Mouse (Mus musculus): ENCODE data around the gene Akap6. TPM values are rescaled to one million over a fixed set of nuclear protein-coding genes. Genes with fewer than 3 reads are reported as not detected.

The Akap6 gene
- total and polyA plus RNA-seq, 3 experiments: not detected

- TF ChIP-seq USF1 (IDR thresholded peaks at IDR 0.05; ENCODE audit: low read depth, low read length): no peak
- no peak for TF ChIP-seq POLR2A (IDR thresholded peaks at IDR 0.05; ENCODE audit: control insufficient read depth in 1 of 2, insufficient read depth in 1 of 2, low read depth in 1 of 2, low read length in 2 of 2, poor library complexity in 1 of 2)
- no peak for TF ChIP-seq BHLHE40 (IDR thresholded peaks at IDR 0.05; ENCODE audit: borderline replicate concordance, low read depth, low read length)
- no peak for TF ChIP-seq POLR2AphosphoS2 (IDR thresholded peaks at IDR 0.05; ENCODE audit: low read length)
- no peak for TF ChIP-seq GATA1 (IDR thresholded peaks at IDR 0.05; ENCODE audit: low read depth, low read length)
- no peak for TF ChIP-seq KAT2A (conservative IDR thresholded peaks at IDR 0.05; ENCODE audit: low read depth, low read length)
- TF ChIP-seq ETS1 (IDR thresholded peaks at IDR 0.05; ENCODE audit: low read depth, low read length): no peak
- no peak for TF ChIP-seq CTCF (IDR thresholded peaks at IDR 0.05 in 2 of 3, conservative IDR thresholded peaks at IDR 0.05 in 1 of 3; ENCODE audit: control insufficient read depth in 1 of 3, insufficient read depth in 1 of 3, low read depth in 2 of 3, low read length in 3 of 3, poor library complexity in 1 of 3, severe bottlenecking in 1 of 3)
- no peak for TF ChIP-seq TCF12 (IDR thresholded peaks at IDR 0.05; ENCODE audit: low read depth, low read length)
- no peak for TF ChIP-seq SMC3 (IDR thresholded peaks at IDR 0.05; ENCODE audit: low read depth, low read length)
- TF ChIP-seq MAFK (IDR thresholded peaks at IDR 0.05; ENCODE audit: borderline replicate concordance, low read depth, low read length): no peak
- TF ChIP-seq POLR2AphosphoS5 (IDR thresholded peaks at IDR 0.05; ENCODE audit: borderline replicate concordance, low read depth, low read length): no peak
- no peak for TF ChIP-seq UBTF (IDR thresholded peaks at IDR 0.05; ENCODE audit: borderline replicate concordance, insufficient read depth, low read depth, low read length)
- TF ChIP-seq MEF2A (IDR thresholded peaks at IDR 0.05; ENCODE audit: extremely low read depth, insufficient replicate concordance, low read depth, low read length, poor library complexity, severe bottlenecking): no peak
- Histone ChIP-seq H3K79me2 (ENCODE audit: control insufficient read depth, insufficient read depth, low read length, poor library complexity) (no peaks in the 10 kb centered on the region), H3K4me3 (ENCODE audit: control insufficient read depth in 1 of 2, insufficient read depth in 1 of 2, low read depth in 2 of 2, low read length in 2 of 2) (no peak overlapping the region), H3K36me3 (ENCODE audit: control insufficient read depth in 1 of 2, insufficient read depth in 2 of 2, low read length in 2 of 2) (no peaks in the 10 kb centered on the region), H3K4me1 (ENCODE audit: control insufficient read depth in 1 of 2, insufficient read depth in 2 of 2, low read length in 2 of 2) (no peaks in the 10 kb centered on the region), H3K27me3 (ENCODE audit: control insufficient read depth in 1 of 2, insufficient read depth in 2 of 2, low read length in 2 of 2) (no peaks in the 10 kb centered on the region), H3K9me3 (replicated peaks; ENCODE audit: insufficient read depth, low read length) (no peaks in the 10 kb centered on the region), H3K27ac (ENCODE audit: control insufficient read depth, low read depth, low read length) (no peak overlapping the region), H3K9ac (ENCODE audit: control insufficient read depth, low read depth, low read length, poor library complexity, severe bottlenecking) (no peak overlapping the region)
- no peak for DNase-seq (ENCODE audit: low read depth, low spot score)
Observed at GRCm38 (mm10) chr12:53145516-53145915, 446.3 kb downstream of the Akap6 start.

- Histone ChIP-seq H3K79me2 (ENCODE audit: control insufficient read depth, insufficient read depth, low read length, poor library complexity) (no peaks in the 10 kb centered on the region), H3K27me3 (ENCODE audit: control insufficient read depth in 1 of 2, insufficient read depth in 2 of 2, low read length in 2 of 2) (no peaks in the 10 kb centered on the region), H3K9me3 (replicated peaks; ENCODE audit: insufficient read depth, low read length) (no peaks in the 10 kb centered on the region), H3K27ac (ENCODE audit: control insufficient read depth, low read depth, low read length) (no peak overlapping the region), H3K36me3 (ENCODE audit: control insufficient read depth in 1 of 2, insufficient read depth in 2 of 2, low read length in 2 of 2) (no peaks in the 10 kb centered on the region), H3K9ac (ENCODE audit: control insufficient read depth, low read depth, low read length, poor library complexity, severe bottlenecking) (no peak overlapping the region), H3K4me1 (ENCODE audit: control insufficient read depth in 1 of 2, insufficient read depth in 2 of 2, low read length in 2 of 2) (no peaks in the 10 kb centered on the region), H3K4me3 (ENCODE audit: control insufficient read depth in 1 of 2, insufficient read depth in 1 of 2, low read depth in 2 of 2, low read length in 2 of 2) (no peak overlapping the region)
- no peak for DNase-seq (ENCODE audit: low read depth, low spot score)
- TF ChIP-seq EP300 (IDR thresholded peaks at IDR 0.05; ENCODE audit: low read depth in 1 of 2, low read length in 2 of 2): no peak
- no peak for TF ChIP-seq ETS1 (IDR thresholded peaks at IDR 0.05; ENCODE audit: low read depth, low read length)
- no peak for TF ChIP-seq MYC (IDR thresholded peaks at IDR 0.05; ENCODE audit: low read depth, low read length)
- no peak for TF ChIP-seq TAL1 (IDR thresholded peaks at IDR 0.05; ENCODE audit: low read length)
Observed at GRCm38 (mm10) chr12:53146460-53147050, 447.4 kb downstream of the Akap6 start.
